Mouse (Mus musculus) bone marrow, adult 2 months (tissue): ENCODE data around the gene Ssc4d.

Source experiments
- CTCF ChIP-seq: fragments of 200-500 bp; IDR thresholded peaks from 2 replicates; pipeline ENCODE4 v1.5.1; 2011; ENCODE audit warnings: low read length, control low read depth; ENCODE audit not compliant: control insufficient read depth, insufficient read depth
- POLR2A ChIP-seq: fragments of 200-500 bp; IDR thresholded peaks from 2 replicates; pipeline ENCODE4 v1.6.1; 2011; ENCODE audit warnings: low read depth, mild to moderate bottlenecking, control low read depth, low read length, borderline replicate concordance; ENCODE audit not compliant: control insufficient read depth

- TF ChIP-seq POLR2A (no peak), CTCF (no peak)
Measured at GRCm38 (mm10) chr5:136014877-136015276, 40.5 kb upstream of the Ssc4d start.
